Mouse (Mus musculus): ENCODE measurements around the gene Gna14.

Gene Gna14

GRCm38 (mm10) chr19:16456181-16456580 is 20.6 kb downstream of the Gna14 start:
- no peak for DNase-seq (ENCODE audit: low spot score)

- no peak for DNase-seq (ENCODE audit: low spot score)
Observed at GRCm38 (mm10) chr19:16457127-16457526, 21.6 kb downstream of the Gna14 start.

- DNase-seq (ENCODE audit: low spot score), result no peak
Observed at GRCm38 (mm10) chr19:16459317-16459716, 23.8 kb downstream of the Gna14 start.

DNA sequence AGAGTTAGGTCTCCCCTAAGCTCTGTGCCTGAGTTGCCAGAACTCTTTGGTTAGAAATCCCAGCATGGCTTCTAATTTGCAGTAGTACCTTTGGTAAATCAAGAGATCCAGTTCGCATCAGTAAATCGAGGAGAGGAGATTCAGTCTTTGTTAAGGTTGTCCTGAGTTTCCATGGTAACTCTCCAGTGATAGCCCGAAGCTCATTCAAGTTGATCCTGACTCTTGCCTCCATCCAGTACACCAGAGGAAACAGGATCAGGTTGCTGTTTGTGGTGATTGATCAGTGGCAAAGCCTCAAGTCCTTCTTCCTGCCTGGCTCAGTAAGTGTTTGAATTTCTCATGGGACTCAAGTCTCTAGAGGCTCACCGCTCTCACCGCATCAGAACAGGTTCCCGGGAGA is 24.7 kb downstream of the Gna14 start:
- no peak for DNase-seq (ENCODE audit: low spot score)

DNA sequence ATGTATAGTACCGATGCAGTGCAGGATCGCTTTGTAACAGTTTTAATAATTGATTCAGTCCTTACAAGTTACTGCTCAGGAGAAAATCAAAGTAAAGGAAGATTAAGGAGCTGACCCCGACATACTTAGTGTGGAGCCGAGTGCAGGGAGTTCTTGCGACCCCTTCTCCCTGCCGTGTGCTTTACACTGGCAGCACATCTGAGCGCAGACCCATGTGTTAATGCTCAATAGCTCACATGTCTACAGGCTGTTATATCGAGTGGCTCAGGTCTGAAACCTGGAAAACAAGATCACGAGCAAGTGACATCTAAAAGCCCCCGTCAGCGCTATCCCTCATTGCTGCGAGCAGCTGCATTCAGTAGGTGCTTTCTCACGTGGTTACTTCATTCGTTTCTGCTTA is 25.3 kb downstream of the Gna14 start:
- DNase-seq (ENCODE audit: low spot score), result no peak

DNA sequence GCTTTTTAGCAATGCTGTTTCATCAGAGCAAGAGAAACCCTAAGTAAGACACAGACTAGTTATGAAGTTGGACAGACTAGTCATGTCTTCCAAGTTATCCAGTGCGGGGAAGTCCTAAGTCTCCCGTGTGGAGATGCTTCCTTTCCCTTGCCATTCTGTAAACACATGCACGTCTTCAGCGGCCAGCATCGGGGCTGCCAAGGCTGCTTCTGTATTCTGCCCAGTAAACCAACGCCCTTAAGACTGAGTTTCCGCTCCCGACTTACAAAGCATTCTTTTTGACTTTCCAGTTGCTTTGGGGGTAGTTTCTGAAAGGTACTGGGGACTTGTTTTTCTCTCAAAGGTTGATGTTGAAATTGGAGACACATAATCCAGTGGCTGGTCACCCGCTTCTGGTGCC is 26.9 kb downstream of the Gna14 start:
- DNase-seq (ENCODE audit: low spot score), result no peak

DNA sequence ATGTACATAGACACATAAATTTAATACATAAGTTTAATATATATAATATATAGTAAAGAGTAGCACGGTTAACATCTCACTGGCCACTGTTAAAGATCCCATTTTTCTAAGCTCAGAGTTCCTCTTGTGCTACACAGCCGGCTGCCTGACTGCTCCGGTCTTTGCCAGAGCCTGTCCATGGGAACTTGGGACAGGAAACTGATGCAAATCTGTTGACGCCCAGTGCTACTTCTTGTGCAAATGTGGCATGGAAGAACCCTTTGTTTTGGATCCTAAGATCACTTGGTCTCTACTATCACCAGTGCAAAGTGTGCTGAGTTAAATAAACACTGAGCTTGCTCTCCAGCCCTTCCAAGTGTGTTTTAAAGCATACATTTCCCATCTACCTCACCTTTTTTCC is 29.2 kb downstream of the Gna14 start:
- DNase-seq (ENCODE audit: low spot score), result no peak

- no peak for DNase-seq (ENCODE audit: low spot score)
Observed at GRCm38 (mm10) chr19:16468756-16469374, 33.3 kb downstream of the Gna14 start.

DNA sequence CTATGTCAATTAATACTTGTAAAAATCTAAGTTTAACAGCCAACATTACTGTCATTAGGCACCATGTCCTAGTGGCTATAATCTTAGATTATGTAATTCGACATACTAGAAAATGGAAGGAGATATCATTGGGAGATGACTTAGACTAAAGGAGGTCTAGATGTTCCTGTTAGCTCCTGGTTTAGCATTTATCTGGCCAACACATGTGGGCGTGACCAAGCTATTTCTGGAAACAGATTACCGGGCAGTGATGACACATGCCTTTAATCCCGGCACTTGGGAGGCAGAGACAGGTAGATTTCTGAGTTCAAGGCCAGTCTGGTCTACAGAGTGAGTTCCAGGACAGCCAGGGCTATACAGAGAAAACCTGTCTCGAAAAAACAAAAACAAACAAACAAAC is 37.1 kb downstream of the Gna14 start:
- no peak for DNase-seq (ENCODE audit: low spot score)

DNA sequence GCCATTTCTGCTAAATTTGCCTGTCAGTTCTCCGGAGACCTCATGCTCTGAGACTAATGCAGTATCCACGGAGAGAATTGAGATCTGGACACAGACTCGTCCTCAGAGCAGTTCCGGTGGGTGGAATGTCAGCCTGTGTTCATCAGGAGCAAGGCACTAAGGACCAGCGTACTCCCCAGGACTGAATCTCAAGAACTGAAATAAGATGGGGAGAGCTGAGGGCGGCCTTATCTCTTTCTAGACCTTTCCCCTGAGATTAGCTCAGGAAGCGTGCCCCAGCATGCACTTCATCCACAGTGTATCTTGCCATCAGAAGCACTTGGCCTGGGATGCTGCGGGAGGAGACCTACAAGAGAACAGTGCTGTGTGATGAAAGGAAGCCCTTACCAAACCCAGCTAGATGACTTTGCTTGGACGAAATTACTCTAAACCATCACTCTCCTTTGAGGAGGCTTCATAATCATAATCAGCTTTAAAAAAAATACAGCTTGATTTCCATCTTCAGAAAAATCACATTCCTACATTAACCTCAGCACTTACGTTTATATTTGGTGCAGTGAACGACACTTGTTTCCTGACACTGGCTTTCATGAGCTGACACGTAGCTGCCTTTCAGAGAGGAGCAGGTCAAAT is 41.9 kb downstream of the Gna14 start:
- no peak for DNase-seq (ENCODE audit: low spot score)

DNA sequence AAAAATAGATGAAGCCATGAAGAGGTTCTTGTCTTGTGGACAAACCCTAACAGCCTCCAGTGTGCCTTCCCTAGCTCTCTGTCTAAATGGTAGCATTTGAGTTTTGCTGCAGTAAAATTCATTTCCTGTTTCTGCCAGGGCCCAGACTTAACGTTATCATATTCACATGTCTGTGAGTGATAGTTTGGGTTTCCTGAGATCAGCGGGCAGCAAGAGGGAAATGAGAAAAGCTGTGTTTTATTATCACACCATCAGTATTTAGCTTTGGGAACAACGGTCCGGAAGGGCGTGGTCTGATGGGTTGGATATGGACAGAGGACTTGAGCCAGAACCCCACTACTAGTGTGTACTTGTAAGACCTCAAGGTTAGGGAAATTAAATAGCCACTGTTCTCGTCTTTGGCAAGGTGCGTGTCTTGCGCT is 42.6 kb downstream of the Gna14 start:
- no peak for DNase-seq (ENCODE audit: low spot score)

- no peak for DNase-seq (ENCODE audit: low spot score)
Observed at GRCm38 (mm10) chr19:16482047-16482446, 46.5 kb downstream of the Gna14 start.

DNA sequence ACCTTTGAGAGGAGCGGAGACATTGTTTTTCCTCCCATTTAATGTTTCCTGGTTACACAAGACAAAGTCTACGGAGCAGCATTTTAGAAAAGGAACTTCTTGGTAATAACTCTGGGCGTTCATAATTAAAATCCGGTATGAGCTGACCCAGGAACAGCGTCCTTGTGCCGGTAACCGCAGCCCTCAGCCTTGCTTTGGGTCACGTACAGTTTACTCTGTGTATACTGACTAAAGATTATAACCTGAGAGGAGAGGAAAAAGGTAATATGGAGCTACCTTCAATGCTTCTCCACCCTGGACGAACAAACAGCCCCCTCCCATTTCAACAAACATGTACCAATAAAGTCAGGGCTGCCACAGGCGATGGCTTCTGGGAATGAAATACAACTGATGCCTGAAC is 48.7 kb downstream of the Gna14 start:
- no peak for DNase-seq (ENCODE audit: low spot score)

DNA sequence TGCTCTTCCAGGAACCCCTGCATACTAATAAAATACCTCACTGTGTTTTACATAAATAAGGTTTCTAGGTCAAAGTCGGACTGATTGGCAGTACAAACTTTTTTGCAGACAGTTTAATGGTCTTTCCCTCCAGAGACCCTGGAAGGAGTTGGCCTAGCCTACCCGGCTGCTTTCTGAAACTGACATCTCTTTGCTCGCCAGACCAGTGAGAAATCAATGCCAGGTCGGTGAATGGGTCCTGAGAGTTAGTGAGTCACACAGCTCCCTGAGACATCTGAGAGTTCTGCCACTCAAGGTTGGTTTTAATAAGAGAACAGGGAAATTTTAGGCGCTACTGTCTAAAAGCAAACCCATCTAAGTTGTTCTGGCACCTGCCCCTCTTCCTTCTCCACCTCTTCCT is 49.1 kb downstream of the Gna14 start:
- no peak for DNase-seq (ENCODE audit: low spot score)

DNA sequence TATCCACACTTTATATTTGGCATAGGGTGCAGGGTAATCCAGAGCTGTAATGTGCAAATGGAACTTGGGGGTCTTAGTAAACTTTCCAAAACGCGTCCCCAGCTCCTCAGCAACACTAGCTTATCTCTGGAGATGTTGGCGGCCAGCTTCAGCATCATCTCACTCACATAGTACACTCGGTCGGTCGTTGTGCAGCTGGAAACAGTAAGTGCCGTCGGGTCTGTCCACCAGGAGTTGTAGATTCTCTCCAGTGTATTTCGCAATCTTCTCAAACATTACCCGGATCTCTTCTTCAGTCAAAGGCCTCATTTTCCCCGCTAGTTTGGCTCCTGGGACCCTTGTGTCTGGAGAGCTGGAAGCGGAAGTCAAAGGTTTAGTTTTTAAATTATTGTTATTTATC is 55.2 kb downstream of the Gna14 start:
- no peak for DNase-seq (ENCODE audit: low spot score)

DNA sequence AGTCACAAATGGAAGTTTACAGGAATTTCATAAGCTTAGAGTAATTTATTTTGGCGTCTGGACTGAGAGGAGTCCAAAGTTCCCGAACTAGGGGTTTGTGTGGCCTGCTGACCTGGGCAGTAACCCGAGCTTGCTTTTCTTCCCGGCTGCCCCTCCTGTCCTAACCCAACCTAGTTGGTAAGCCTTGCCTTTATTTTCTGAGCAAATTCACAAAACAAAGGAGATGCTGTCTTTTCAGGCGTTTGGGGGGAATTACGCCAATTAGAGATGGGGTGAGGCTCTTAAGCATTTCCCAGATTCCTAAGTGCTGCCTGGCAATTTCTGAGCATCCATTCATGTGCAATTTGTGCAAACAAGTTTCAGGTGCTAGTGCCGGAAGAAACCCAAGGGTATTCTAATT is 55.9 kb downstream of the Gna14 start:
- DNase-seq (ENCODE audit: low spot score), result no peak

DNA sequence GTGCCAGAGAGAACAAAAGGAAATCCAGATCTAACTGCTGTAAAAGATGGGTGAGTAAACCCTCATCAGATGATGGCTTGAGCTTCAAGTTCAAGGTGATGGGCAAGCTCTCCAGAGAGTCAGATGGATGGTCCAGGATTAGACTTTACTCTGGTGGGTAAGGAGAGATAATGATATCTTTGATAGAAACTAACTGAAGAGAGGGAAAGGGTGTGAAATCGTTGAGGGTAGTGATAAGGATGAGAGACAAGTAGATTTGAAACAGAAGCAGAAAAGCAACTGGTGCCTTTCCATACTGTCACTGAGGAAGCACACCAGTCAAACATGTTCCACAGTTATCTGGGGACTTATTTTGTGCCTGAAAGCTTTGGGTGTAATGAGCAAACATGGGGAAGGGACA is 56.9 kb downstream of the Gna14 start:
- no peak for DNase-seq (ENCODE audit: low spot score)

- no peak for DNase-seq (ENCODE audit: low spot score)
Observed at GRCm38 (mm10) chr19:16494816-16495516, 59.4 kb downstream of the Gna14 start.

DNA sequence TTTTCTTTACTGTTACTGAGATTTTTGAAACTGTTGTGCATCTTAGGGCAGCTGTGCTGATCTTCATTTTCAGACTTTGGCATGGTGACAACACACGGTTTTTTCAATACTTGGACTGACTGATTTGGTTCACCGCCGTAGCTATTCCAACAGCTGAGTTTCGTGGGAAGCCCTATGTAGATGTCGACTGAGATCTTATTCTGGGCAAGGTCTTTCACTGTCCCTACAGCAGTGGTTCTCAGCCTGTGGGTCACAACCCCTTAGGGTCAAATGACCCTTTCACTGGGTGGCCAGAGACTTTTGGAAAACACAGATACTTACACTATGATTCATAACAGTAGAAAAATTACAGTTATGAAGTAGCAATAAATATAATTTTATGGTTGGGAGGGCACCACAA is 60.5 kb downstream of the Gna14 start:
- DNase-seq (ENCODE audit: low spot score), result no peak

- no peak for DNase-seq (ENCODE audit: low spot score)
Observed at GRCm38 (mm10) chr19:16502054-16502453, 66.5 kb downstream of the Gna14 start.

GRCm38 (mm10) chr19:16506711-16507364 is 71.3 kb downstream of the Gna14 start:
- no peak for DNase-seq (ENCODE audit: low spot score)

DNA sequence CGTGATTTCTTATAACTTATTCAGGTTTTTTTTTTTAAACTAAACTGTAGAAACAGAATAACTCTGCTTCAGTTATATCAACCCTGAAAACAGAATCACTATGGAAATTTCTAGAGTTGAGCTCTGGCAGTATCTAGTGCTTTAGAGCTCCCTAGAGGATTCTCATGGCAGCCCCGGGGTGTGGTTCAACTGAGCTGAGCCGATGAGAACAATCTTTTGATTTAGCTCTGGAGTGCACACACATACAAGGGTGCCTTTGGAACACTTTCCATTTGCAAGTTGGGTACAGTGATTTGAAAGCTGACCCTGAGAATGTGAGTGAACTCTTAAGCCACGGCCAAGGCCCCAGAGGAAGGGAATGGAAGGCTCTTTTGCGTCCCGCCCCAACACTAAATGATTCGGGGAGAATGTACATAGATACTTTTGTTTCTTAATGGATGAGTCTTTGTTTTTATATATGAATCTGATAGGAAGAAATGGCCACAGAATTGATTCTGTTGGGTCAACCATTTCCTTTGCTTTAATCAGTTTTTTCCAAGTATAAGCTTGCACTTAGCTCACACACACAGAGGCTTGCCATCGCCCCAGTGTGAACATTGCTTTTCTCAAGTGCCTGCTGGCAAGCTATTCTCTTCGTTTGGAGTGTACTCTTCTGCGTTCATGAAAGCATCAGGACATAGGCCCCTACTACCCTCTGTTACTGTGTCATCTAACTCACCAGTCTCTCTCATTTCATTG is 75.0 kb downstream of the Gna14 start:
- DNase-seq (ENCODE audit: low spot score), result no peak

- no peak for DNase-seq (ENCODE audit: low spot score)
Observed at GRCm38 (mm10) chr19:16511081-16511420, 75.5 kb downstream of the Gna14 start.
